Mouse (Mus musculus) liver, adult (tissue): Measurements from ENCODE around the gene Dbn1.

Experiments
- GATA4 ChIP-seq: IDR thresholded peaks from 2 replicates; pipeline ENCODE4 v1.6.1; 2014; ENCODE audit warnings: mild to moderate bottlenecking, low read length; ENCODE audit not compliant: insufficient replicate concordance

Dbn1 gene

GRCm38 (mm10) chr13:55449205-55449604 lies 38.7 kb downstream of the Dbn1 start:
- no peak for TF ChIP-seq GATA4

- no peak for TF ChIP-seq GATA4
These were observed 39.8 kb downstream of the Dbn1 start for GRCm38 (mm10) chr13:55448131-55448530.

GRCm38 (mm10) chr13:55447543-55447943 lies 40.4 kb downstream of the Dbn1 start:
- TF ChIP-seq GATA4, result no peak

DNA sequence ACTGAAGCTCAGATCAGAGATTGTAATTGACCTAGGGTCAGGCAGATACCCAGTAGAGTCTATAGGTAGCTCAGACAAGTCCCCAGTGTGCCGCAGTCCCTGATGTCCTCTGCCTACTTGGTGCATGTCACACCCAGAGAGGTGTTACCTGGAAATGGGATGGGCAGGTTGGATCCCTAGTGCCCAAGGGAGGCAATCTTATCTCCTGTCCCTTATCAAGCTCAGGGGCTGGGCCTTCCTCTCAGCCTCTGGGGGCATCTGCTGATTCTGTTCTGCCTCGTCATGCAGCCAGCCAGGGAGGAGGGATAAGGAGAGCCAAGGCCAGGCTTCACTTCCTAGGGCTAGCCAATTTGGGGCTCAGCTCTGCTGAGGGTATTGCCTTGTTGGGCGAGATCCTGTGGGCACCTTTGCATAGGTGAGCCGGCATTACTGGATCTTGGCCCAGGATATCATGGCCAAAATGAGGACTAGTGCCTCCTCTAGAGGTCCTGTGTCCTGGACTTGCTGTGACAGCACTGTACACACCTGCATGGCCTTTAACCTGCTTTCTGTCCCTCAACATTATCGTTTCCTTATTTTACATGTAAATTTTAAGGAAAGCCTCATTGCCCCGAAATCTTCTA lies 41.3 kb downstream of the Dbn1 start:
- no peak for TF ChIP-seq GATA4

GRCm38 (mm10) chr13:55445361-55446091 lies 42.4 kb downstream of the Dbn1 start:
- no peak for TF ChIP-seq GATA4

DNA sequence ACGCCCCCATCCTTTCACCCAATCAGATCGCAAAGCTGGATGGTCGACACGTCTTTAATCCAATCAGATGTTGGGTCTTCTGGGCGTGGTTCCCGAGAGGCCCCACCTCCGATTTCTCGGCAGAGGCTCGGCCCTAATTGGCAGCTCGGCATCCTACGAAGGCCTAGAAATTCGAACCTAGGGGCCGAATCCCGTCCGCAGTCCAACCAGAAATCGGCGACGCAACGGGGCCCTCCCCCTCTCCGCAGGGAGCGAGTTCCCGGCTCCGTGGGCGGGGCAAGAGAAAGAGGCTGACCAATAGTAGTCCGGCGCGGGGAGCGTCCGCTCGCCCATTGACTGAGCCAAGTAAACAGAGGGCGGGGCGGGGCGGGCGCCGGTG lies 43.0 kb downstream of the Dbn1 start, which contains the start of gene Grk6:
Gene Grk6, plus strand, starts transcription at position 136 of the 379 bp plus-strand sequence.
- no peak for TF ChIP-seq GATA4

- no peak for TF ChIP-seq GATA4
These were observed 43.5 kb downstream of the Dbn1 start for GRCm38 (mm10) chr13:55444286-55444936.

DNA sequence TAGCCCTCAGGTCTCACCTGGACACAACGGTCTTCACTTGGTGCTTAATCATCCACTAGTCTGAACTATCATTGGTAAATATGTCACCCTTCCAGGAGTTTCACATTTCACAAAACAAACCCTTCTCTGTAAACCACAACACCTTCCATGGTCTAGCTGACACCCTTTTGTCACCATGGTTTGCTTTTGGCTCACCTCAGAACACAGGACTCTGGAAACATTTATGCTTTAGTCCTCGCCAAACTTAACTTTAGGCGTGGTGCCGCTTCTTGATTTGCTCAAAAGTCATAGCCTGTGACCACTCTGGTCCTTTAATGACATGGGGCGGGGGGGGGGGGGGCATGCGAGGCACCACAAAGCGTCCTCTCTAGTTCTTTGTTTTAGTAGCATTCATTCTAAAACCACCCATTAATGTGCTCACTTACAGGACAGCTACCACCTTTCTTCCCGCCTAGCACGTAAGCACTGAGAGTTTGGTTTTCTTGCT lies 44.1 kb downstream of the Dbn1 start:
- TF ChIP-seq GATA4, result no peak

GRCm38 (mm10) chr13:55431889-55432685 lies 55.8 kb downstream of the Dbn1 start:
- TF ChIP-seq GATA4, result no peak

GRCm38 (mm10) chr13:55430566-55430965 lies 57.3 kb downstream of the Dbn1 start:
- no peak for TF ChIP-seq GATA4

- no peak for TF ChIP-seq GATA4
These were observed 58.6 kb downstream of the Dbn1 start for GRCm38 (mm10) chr13:55429226-55429888.

DNA sequence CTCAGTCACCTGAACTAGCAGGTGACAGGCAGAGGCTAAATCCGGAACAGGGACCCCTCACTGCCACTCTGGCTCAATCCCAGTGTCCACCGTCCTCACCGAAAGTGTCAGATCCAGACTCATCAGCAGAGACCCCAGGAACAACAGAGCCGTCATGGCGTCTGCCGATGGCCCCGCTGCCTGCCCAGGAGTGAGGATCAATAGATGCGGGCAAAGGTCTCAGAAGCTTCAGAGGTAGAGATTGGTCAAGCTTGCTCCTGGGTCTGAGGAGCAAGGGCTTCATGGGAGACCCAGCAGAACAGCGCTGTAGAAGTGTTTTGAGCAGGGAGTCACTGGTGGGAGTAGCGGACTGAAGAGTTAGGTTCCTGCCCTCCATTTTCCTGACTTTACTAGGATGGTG lies 61.3 kb downstream of the Dbn1 start, which contains the start of gene F12:
Gene F12, minus strand, starts transcription at position 181 of the 400 bp plus-strand sequence.
- no peak for TF ChIP-seq GATA4
